Mouse (Mus musculus) forebrain, embryonic 13.5 days (tissue): ENCODE measurements at regions not wholly inside any gene's neighbourhood (a gene's known extent, or its start where the extent isn't known, plus 50 kb on each side); places are given as distances from the start of the nearest gene placed in this dataset.

Source experiments
- ATAC-seq: fragments of 200-750 bp; cut with Nextera tagmentation; 2 replicates; pipeline ENCODE4 v1.8.0; 2017
- H3K27ac ChIP-seq: fragments of 300-500 bp; sonication (generic); 2 replicates; pipeline ENCODE4 v1.5.1; 2015; ENCODE audit warnings: inconsistent platforms, mild to moderate bottlenecking, moderate library complexity
- H3K27me3 ChIP-seq: fragments of 300-500 bp; sonication (generic); 2 replicates; pipeline ENCODE4 v1.6.1; 2015; ENCODE audit warnings: mild to moderate bottlenecking, inconsistent platforms
- H3K36me3 ChIP-seq: fragments of 300-500 bp; sonication (generic); 2 replicates; pipeline ENCODE4 v1.6.1; 2015; ENCODE audit warnings: mild to moderate bottlenecking, inconsistent platforms; ENCODE audit not compliant: poor library complexity, severe bottlenecking
- H3K4me1 ChIP-seq: fragments of 300-500 bp; sonication (generic); 2 replicates; pipeline ENCODE4 v1.6.1; 2015; ENCODE audit warnings: inconsistent platforms
- H3K4me2 ChIP-seq: fragments of 300-500 bp; sonication (generic); 2 replicates; pipeline ENCODE4 v1.6.1; 2015; ENCODE audit warnings: inconsistent platforms, mild to moderate bottlenecking, moderate library complexity
- H3K4me3 ChIP-seq: fragments of 300-500 bp; sonication (generic); 2 replicates; pipeline ENCODE4 v1.5.1; 2015; ENCODE audit warnings: mild to moderate bottlenecking, inconsistent platforms
- H3K9ac ChIP-seq: fragments of 300-500 bp; sonication (generic); 2 replicates; pipeline ENCODE4 v1.6.1; 2015; ENCODE audit warnings: mild to moderate bottlenecking, inconsistent platforms
- H3K9me3 ChIP-seq: fragments of 300-500 bp; sonication (generic); replicated peaks from 2 replicates; pipeline ENCODE4 v1.6.1; 2016; ENCODE audit warnings: inconsistent platforms
- WGBS: fragments of 180-500 bp; shearing (Covaris S2); methylation state at CpG from one replicate; pipeline ENCODE4 v1.1.7; 2015; 5-methylcytosine and 5-hydroxymethylcytosine counted together

- Histone ChIP-seq H3K9ac (no peak overlapping the region), H3K27me3 (no peaks in the 10 kb centered on the region), H3K4me1 (no peaks in the 10 kb centered on the region), H3K27ac (no peak overlapping the region), H3K4me2 (no peak overlapping the region), H3K4me3 (no peak overlapping the region), H3K9me3 (no peaks in the 10 kb centered on the region), H3K36me3 (no peaks in the 10 kb centered on the region)
- WGBS: 58% methylated on average over 10 of the region's 10 CpGs
- ATAC-seq: no peak
Measured at GRCm38 (mm10) chr12:73445128-73445527, 101.1 kb downstream of the Tmem30b start.

- Histone ChIP-seq H3K27me3 (no peaks in the 10 kb centered on the region), H3K4me3 (no peak overlapping the region), H3K9ac (no peak overlapping the region), H3K27ac (no peak overlapping the region), H3K4me1 (no peaks in the 10 kb centered on the region), H3K36me3 (no peaks in the 10 kb centered on the region), H3K4me2 (no peak overlapping the region), H3K9me3 (no peaks in the 10 kb centered on the region)
- ATAC-seq: no peak
- WGBS: 70% methylated on average over 1 of the region's 1 CpGs
Measured at GRCm38 (mm10) chr12:73441326-73441725, 104.9 kb downstream of the Tmem30b start.

GRCm38 (mm10) chr12:73434684-73435083 is 111.5 kb downstream of the Tmem30b start:
- Histone ChIP-seq H3K9ac (no peak overlapping the region), H3K4me2 (no peak overlapping the region), H3K4me1 (no peaks in the 10 kb centered on the region), H3K9me3 (no peaks in the 10 kb centered on the region), H3K36me3 (no peaks in the 10 kb centered on the region), H3K27ac (no peak overlapping the region), H3K27me3 (no peaks in the 10 kb centered on the region), H3K4me3 (no peak overlapping the region)
- 87% methylated on average over 10 of the region's 10 CpGs for WGBS
- ATAC-seq: no peak

GRCm38 (mm10) chr12:73432546-73432945 is 113.6 kb downstream of the Tmem30b start:
- H3K9ac ChIP-seq: no peak overlapping the region
- no peaks in the 10 kb centered on the region for H3K4me1 ChIP-seq
- WGBS: 85% methylated on average over 5 of the region's 5 CpGs
- no peak overlapping the region for H3K27ac ChIP-seq
- H3K4me3 ChIP-seq: no peak overlapping the region
- no peak for ATAC-seq
- H3K36me3 ChIP-seq: no peaks in the 10 kb centered on the region
- H3K4me2 ChIP-seq: no peak overlapping the region
- H3K27me3 ChIP-seq: no peaks in the 10 kb centered on the region
- H3K9me3 ChIP-seq: no peaks in the 10 kb centered on the region

GRCm38 (mm10) chr12:73428171-73428570 is 118.0 kb downstream of the Tmem30b start:
- H3K9ac ChIP-seq: no peak overlapping the region
- H3K4me3 ChIP-seq: no peak overlapping the region
- ATAC-seq: no peak
- WGBS: 71% methylated on average over 12 of the region's 12 CpGs
- H3K27me3 ChIP-seq: no peaks in the 10 kb centered on the region
- H3K4me1 ChIP-seq: no peaks in the 10 kb centered on the region
- H3K9me3 ChIP-seq: no peaks in the 10 kb centered on the region
- H3K4me2 ChIP-seq: no peak overlapping the region
- no peak overlapping the region for H3K27ac ChIP-seq
- H3K36me3 ChIP-seq: no peaks in the 10 kb centered on the region

- no peak overlapping the region for H3K9ac ChIP-seq
- H3K27ac ChIP-seq: no peak overlapping the region
- no peak overlapping the region for H3K4me3 ChIP-seq
- no peaks in the 10 kb centered on the region for H3K9me3 ChIP-seq
- H3K36me3 ChIP-seq: no peaks in the 10 kb centered on the region
- WGBS: 92% methylated on average over 7 of the region's 7 CpGs
- H3K4me2 ChIP-seq: no peak overlapping the region
- no peaks in the 10 kb centered on the region for H3K4me1 ChIP-seq
- no peak for ATAC-seq
- no peaks in the 10 kb centered on the region for H3K27me3 ChIP-seq
Measured at GRCm38 (mm10) chr12:73424814-73425213, 121.4 kb downstream of the Tmem30b start.

- no peak for ATAC-seq
- no peak overlapping the region for H3K9ac ChIP-seq
- no peak overlapping the region for H3K27ac ChIP-seq
- no peaks in the 10 kb centered on the region for H3K27me3 ChIP-seq
- WGBS: 86% methylated on average over 3 of the region's 3 CpGs
- no peaks in the 10 kb centered on the region for H3K9me3 ChIP-seq
- H3K4me3 ChIP-seq: no peak overlapping the region
- peaks cover 7% of the 10 kb centered on the region; the same call in 1 of the 2 replicates for H3K4me1 ChIP-seq
- H3K36me3 ChIP-seq: no peaks in the 10 kb centered on the region
- no peak overlapping the region for H3K4me2 ChIP-seq
Measured at GRCm38 (mm10) chr12:73417101-73417500, 129.1 kb downstream of the Tmem30b start.

- no peak overlapping the region for H3K4me3 ChIP-seq
- H3K27me3 ChIP-seq: no peaks in the 10 kb centered on the region
- WGBS: 44% methylated on average over 16 of the region's 16 CpGs
- no peak overlapping the region for H3K4me2 ChIP-seq
- H3K36me3 ChIP-seq: no peaks in the 10 kb centered on the region
- no peaks in the 10 kb centered on the region for H3K9me3 ChIP-seq
- no peak overlapping the region for H3K9ac ChIP-seq
- H3K27ac ChIP-seq: no peak overlapping the region; the same call in 1 of the 2 replicates
- peaks cover 7% of the 10 kb centered on the region; the same call in 1 of the 2 replicates for H3K4me1 ChIP-seq
- peak; percentile 45; the same call in 1 of the 2 replicates for ATAC-seq
Measured at GRCm38 (mm10) chr12:73416367-73416897, 129.8 kb downstream of the Tmem30b start.

GRCm38 (mm10) chr12:73415856-73416366 is 129.3 kb downstream of the Slc38a6 start:
- H3K4me2 ChIP-seq: no peak overlapping the region
- no peaks in the 10 kb centered on the region for H3K27me3 ChIP-seq
- WGBS: 60% methylated on average over 7 of the region's 7 CpGs
- H3K9ac ChIP-seq: no peak overlapping the region
- no peaks in the 10 kb centered on the region for H3K9me3 ChIP-seq
- H3K36me3 ChIP-seq: no peaks in the 10 kb centered on the region
- peak; percentile 69 for ATAC-seq
- H3K4me3 ChIP-seq: no peak overlapping the region
- no peak overlapping the region for H3K27ac ChIP-seq
- peaks cover 7% of the 10 kb centered on the region; the same call in 1 of the 2 replicates for H3K4me1 ChIP-seq

GRCm38 (mm10) chr12:73413439-73414196 is 127.0 kb downstream of the Slc38a6 start:
- Histone ChIP-seq H3K27ac (no peak overlapping the region), H3K36me3 (no peaks in the 10 kb centered on the region), H3K4me3 (no peak overlapping the region), H3K9ac (no peak overlapping the region), H3K4me1 (peaks cover 10% of the 10 kb centered on the region; the same call in 1 of the 2 replicates), H3K9me3 (no peaks in the 10 kb centered on the region), H3K27me3 (no peaks in the 10 kb centered on the region), H3K4me2 (no peak overlapping the region)
- ATAC-seq: peak; percentile 14; the same call in 1 of the 2 replicates
- 49% methylated on average over 15 of the region's 15 CpGs for WGBS

GRCm38 (mm10) chr12:73412500-73412899 is 125.9 kb downstream of the Slc38a6 start:
- H3K4me2 ChIP-seq: no peak overlapping the region
- no peaks in the 10 kb centered on the region for H3K27me3 ChIP-seq
- no peak for ATAC-seq
- no peaks in the 10 kb centered on the region for H3K9me3 ChIP-seq
- no peak overlapping the region for H3K9ac ChIP-seq
- no peak overlapping the region for H3K4me3 ChIP-seq
- H3K27ac ChIP-seq: no peak overlapping the region
- WGBS: 87% methylated on average over 4 of the region's 4 CpGs
- H3K4me1 ChIP-seq: peaks cover 10% of the 10 kb centered on the region; the same call in 1 of the 2 replicates
- H3K36me3 ChIP-seq: no peaks in the 10 kb centered on the region

- Histone ChIP-seq H3K27ac (no peak overlapping the region), H3K9me3 (no peaks in the 10 kb centered on the region), H3K36me3 (no peaks in the 10 kb centered on the region), H3K4me2 (no peak overlapping the region), H3K4me3 (no peak overlapping the region), H3K27me3 (no peaks in the 10 kb centered on the region), H3K4me1 (peaks cover 5% of the 10 kb centered on the region; the same call in 1 of the 2 replicates), H3K9ac (no peak overlapping the region)
- 79% methylated on average over 7 of the region's 7 CpGs for WGBS
- no peak for ATAC-seq
Measured at GRCm38 (mm10) chr12:73410924-73411323, 124.3 kb downstream of the Slc38a6 start.
